Mouse (Mus musculus) hindbrain, postnatal 0 days (tissue): Measurements from ENCODE around the gene Rcan2. TPM values are rescaled to one million over a fixed set of nuclear protein-coding genes. Genes with fewer than 3 reads are reported as not detected.
A peak's percentile ranks its signal among the peaks of the same experiment; 100 is the strongest.

ENCODE experiments used
- ATAC-seq: fragments of 200-750 bp; cut with Nextera tagmentation; 2 replicates; pipeline ENCODE4 v1.8.0; 2017; ENCODE audit warnings: mild to moderate bottlenecking, moderate TSS enrichment, moderate library complexity
- DNase-seq: peaks from one replicate; pipeline ENCODE4 v3.0.0-alpha.2; 2015; ENCODE audit warnings: low spot score
- H3K27ac ChIP-seq: fragments of 300-500 bp; sonication (generic); 2 replicates; pipeline ENCODE4 v1.5.1; 2014; ENCODE audit warnings: mild to moderate bottlenecking
- H3K27me3 ChIP-seq: fragments of 300-500 bp; sonication (generic); 2 replicates; pipeline ENCODE4 v1.6.1; 2014; ENCODE audit warnings: low read length, mixed read lengths; ENCODE audit not compliant: insufficient read depth
- H3K36me3 ChIP-seq: fragments of 300-500 bp; sonication (generic); 2 replicates; pipeline ENCODE4 v1.6.1; 2014; ENCODE audit warnings: low read length, mixed read lengths; ENCODE audit not compliant: insufficient read depth
- H3K4me1 ChIP-seq: fragments of 300-500 bp; sonication (generic); 2 replicates; pipeline ENCODE4 v1.6.1; 2014; ENCODE audit warnings: antibody characterized with exemption, low read length, mixed read lengths; ENCODE audit not compliant: insufficient read depth
- H3K4me2 ChIP-seq: fragments of 300-500 bp; sonication (generic); 2 replicates; pipeline ENCODE4 v1.6.1; 2014; ENCODE audit warnings: low read depth, mild to moderate bottlenecking, low read length, moderate library complexity, mixed read lengths
- H3K4me3 ChIP-seq: fragments of 300-500 bp; sonication (generic); 2 replicates; pipeline ENCODE4 v1.5.1; 2014; ENCODE audit warnings: low read length
- H3K9ac ChIP-seq: fragments of 300-500 bp; sonication (generic); replicated peaks from 2 replicates; pipeline ENCODE4 v1.6.1; 2014; ENCODE audit warnings: mild to moderate bottlenecking, low read length, moderate library complexity, mixed read lengths
- H3K9me3 ChIP-seq: fragments of 300-500 bp; sonication (generic); 2 replicates; pipeline ENCODE4 v1.6.1; 2016; ENCODE audit warnings: low read length, mixed read lengths
- CTCF ChIP-seq: IDR thresholded peaks from 2 replicates; pipeline ENCODE4 v1.5.1; 2016; ENCODE audit warnings: antibody characterized with exemption, control low read depth, low read depth
- WGBS: fragments of 180-500 bp; shearing (Covaris S2); extraction: QIAGEN DNeasy Blood & Tissue Kit; methylation state at CpG from one replicate; pipeline ENCODE4 v1.1.7; 2014; 5-methylcytosine and 5-hydroxymethylcytosine counted together
- polyA plus RNA-seq: library from polyadenylated mRNA; unstranded; fragments of >200 nt; fragmentation: Nextera tagmentation; extraction: Ambion mirVana; gene quantifications from 2 replicates; pipeline ENCODE4 v1.2.1, GENCODE M21; 2015
- total RNA-seq: library from RNA; depleted of rRNA; stranded (reverse); fragments of >200 nt; gene quantifications from 2 replicates; pipeline ENCODE4 v1.2.3, GENCODE M21; 2014

Gene Rcan2
- total and polyA plus RNA-seq, 2 experiments from 2014 or later = 102 to 124 TPM

GRCm38 (mm10) chr17:43934056-43934455 is 132.9 kb downstream of the Rcan2 start:
- ATAC-seq (no peak), DNase-seq (no peak)
- Histone ChIP-seq H3K36me3 (no peaks in the 10 kb centered on the region), H3K4me1 (no peaks in the 10 kb centered on the region), H3K9me3 (no peaks in the 10 kb centered on the region), H3K4me3 (no peak overlapping the region), H3K9ac (no peak overlapping the region), H3K4me2 (no peak overlapping the region), H3K27me3 (no peaks in the 10 kb centered on the region), H3K27ac (no peak overlapping the region)
- WGBS = 54% methylated on average over 9 of the region's 9 CpGs
- no peak for TF ChIP-seq CTCF

- H3K9me3 ChIP-seq = no peaks in the 10 kb centered on the region
- H3K4me3 ChIP-seq = peak overlapping the region; percentile 44
- no peaks in the 10 kb centered on the region for H3K36me3 ChIP-seq
- ATAC-seq (peak; percentile 63), DNase-seq (peak; percentile 62)
- peak overlapping the region; percentile 64 for H3K4me2 ChIP-seq
- peak overlapping the region; percentile 87 for H3K27ac ChIP-seq
- peak overlapping the region; percentile 58 for H3K9ac ChIP-seq
- peaks cover 8% of the 10 kb centered on the region for H3K4me1 ChIP-seq
- no peaks in the 10 kb centered on the region for H3K27me3 ChIP-seq
- 11% methylated on average over 5 of the region's 5 CpGs for WGBS
- TF ChIP-seq CTCF = no peak
Observed at GRCm38 (mm10) chr17:43952219-43952618, 151.1 kb downstream of the Rcan2 start.

GRCm38 (mm10) chr17:43952661-43953534 is 151.7 kb downstream of the Rcan2 start:
- peak overlapping the region; percentile 44 for H3K4me3 ChIP-seq
- peak overlapping the region; percentile 64 for H3K4me2 ChIP-seq
- no peak for TF ChIP-seq CTCF
- H3K4me1 ChIP-seq = peaks cover 8% of the 10 kb centered on the region
- H3K27me3 ChIP-seq = no peaks in the 10 kb centered on the region
- H3K9me3 ChIP-seq = no peaks in the 10 kb centered on the region
- DNase-seq = peak; percentile 63
- peak overlapping the region; percentile 87 for H3K27ac ChIP-seq
- peak; percentile 88 for ATAC-seq
- 7% methylated on average over 17 of the region's 17 CpGs for WGBS
- peak overlapping the region; percentile 58 for H3K9ac ChIP-seq
- no peaks in the 10 kb centered on the region for H3K36me3 ChIP-seq

GRCm38 (mm10) chr17:43953535-43953918 is 152.4 kb downstream of the Rcan2 start:
- Histone ChIP-seq H3K27me3 (no peaks in the 10 kb centered on the region), H3K4me1 (peaks cover 8% of the 10 kb centered on the region), H3K4me3 (peak overlapping the region; percentile 44), H3K9ac (peak overlapping the region; percentile 58), H3K9me3 (no peaks in the 10 kb centered on the region), H3K27ac (peak overlapping the region; percentile 87), H3K4me2 (peak overlapping the region; percentile 64), H3K36me3 (no peaks in the 10 kb centered on the region)
- WGBS = 24% methylated on average over 10 of the region's 10 CpGs
- ATAC-seq (peak; percentile 57), DNase-seq (peak; percentile 44)
- TF ChIP-seq CTCF = no peak

GRCm38 (mm10) chr17:43959797-43960196 is 158.6 kb downstream of the Rcan2 start:
- Histone ChIP-seq H3K27me3 (no peaks in the 10 kb centered on the region), H3K36me3 (no peaks in the 10 kb centered on the region), H3K4me3 (no peak overlapping the region), H3K4me1 (no peaks in the 10 kb centered on the region), H3K9ac (no peak overlapping the region), H3K4me2 (no peak overlapping the region), H3K9me3 (no peaks in the 10 kb centered on the region), H3K27ac (no peak overlapping the region)
- TF ChIP-seq CTCF = no peak
- WGBS = 71% methylated on average over 3 of the region's 3 CpGs
- ATAC-seq = no peak
- no peak for DNase-seq

- H3K27me3 ChIP-seq = no peaks in the 10 kb centered on the region
- H3K9ac ChIP-seq = no peak overlapping the region
- H3K4me3 ChIP-seq = no peak overlapping the region
- DNase-seq (no peak), ATAC-seq (no peak)
- no peak overlapping the region for H3K27ac ChIP-seq
- WGBS = 88% methylated on average over 10 of the region's 10 CpGs
- H3K9me3 ChIP-seq = no peaks in the 10 kb centered on the region
- no peak for TF ChIP-seq CTCF
- 0 out of 2 replicates have a peak, but pooled peaks cover 3% of the 10 kb centered on the region for H3K4me1 ChIP-seq
- no peaks in the 10 kb centered on the region for H3K36me3 ChIP-seq
- H3K4me2 ChIP-seq = no peak overlapping the region
Observed at GRCm38 (mm10) chr17:43969943-43970342, 168.8 kb downstream of the Rcan2 start.

- WGBS = 85% methylated on average over 2 of the region's 2 CpGs
- no peak for DNase-seq
- Histone ChIP-seq H3K27me3 (no peaks in the 10 kb centered on the region), H3K9ac (no peak overlapping the region), H3K4me3 (no peak overlapping the region), H3K9me3 (no peaks in the 10 kb centered on the region), H3K4me2 (no peak overlapping the region), H3K36me3 (no peaks in the 10 kb centered on the region), H3K27ac (no peak overlapping the region), H3K4me1 (peaks cover 3% of the 10 kb centered on the region; the same call in 1 of the 2 replicates)
- TF ChIP-seq CTCF = no peak
- no peak for ATAC-seq
Observed at GRCm38 (mm10) chr17:43977572-43977971, 176.4 kb downstream of the Rcan2 start.
